Mouse (Mus musculus) hematopoietic stem cell, adult 5-6 weeks (primary cell): ENCODE data around the gene Ptprn2. TPM values are rescaled to one million over a fixed set of nuclear protein-coding genes. Genes with fewer than 3 reads are reported as not detected.
A peak's percentile ranks its signal among the peaks of the same experiment; 100 is the strongest.

Source experiments
- ATAC-seq, 2 experiments: fragments of 125-278 bp in 1 of 2; replicated peaks in 1 of 2; 2 replicates each; pipeline ENCODE4 v1.8.0; 2016 to 2017; ENCODE audit warnings: inconsistent platforms in 2 of 2, mild to moderate bottlenecking in 2 of 2, moderate number of reproducible peaks in 2 of 2, low read depth in 1 of 2, moderate TSS enrichment in 1 of 2; ENCODE audit not compliant: low FRiP score in 2 of 2, poor library complexity in 2 of 2, severe bottlenecking in 2 of 2, insufficient read depth in 1 of 2, low TSS enrichment in 1 of 2
- total RNA-seq: library from RNA; stranded (forward); fragments of 172-1452, 232-1000 nt; gene quantifications from 2 replicates; pipeline ENCODE4 v1.2.3, GENCODE M21; 2017

Ptprn2 gene
- total RNA-seq, 1 experiment from 2014 or later: not detected

- peak; percentile 62 to 72 for ATAC-seq
Measured at GRCm38 (mm10) chr12:117207421-117208120, 722.1 kb downstream of the Ptprn2 start.

GRCm38 (mm10) chr12:117210467-117210866 lies 724.9 kb downstream of the Ptprn2 start:
- ATAC-seq: no peak

DNA sequence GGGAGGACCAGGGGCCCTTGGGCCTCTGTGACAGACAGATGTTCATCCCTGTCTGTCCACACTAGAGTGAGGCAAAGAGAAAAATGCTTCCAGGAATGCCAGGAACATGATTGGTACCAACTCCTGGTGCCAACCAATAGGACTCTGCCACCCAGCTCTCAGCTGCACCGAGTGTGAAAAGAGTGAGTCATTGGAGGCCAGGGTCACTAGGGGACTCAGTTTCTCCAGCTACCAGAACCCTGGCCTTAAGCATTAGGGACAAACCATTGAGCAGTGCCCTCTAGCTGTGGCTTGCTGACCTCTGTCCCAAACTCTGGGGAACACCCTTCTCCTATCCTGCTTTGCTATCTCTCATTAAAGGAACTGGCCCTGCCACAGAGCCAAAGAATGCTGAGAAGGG lies 728.0 kb downstream of the Ptprn2 start:
- ATAC-seq: no peak

GRCm38 (mm10) chr12:117214272-117214671 lies 728.8 kb downstream of the Ptprn2 start:
- no peak for ATAC-seq

DNA sequence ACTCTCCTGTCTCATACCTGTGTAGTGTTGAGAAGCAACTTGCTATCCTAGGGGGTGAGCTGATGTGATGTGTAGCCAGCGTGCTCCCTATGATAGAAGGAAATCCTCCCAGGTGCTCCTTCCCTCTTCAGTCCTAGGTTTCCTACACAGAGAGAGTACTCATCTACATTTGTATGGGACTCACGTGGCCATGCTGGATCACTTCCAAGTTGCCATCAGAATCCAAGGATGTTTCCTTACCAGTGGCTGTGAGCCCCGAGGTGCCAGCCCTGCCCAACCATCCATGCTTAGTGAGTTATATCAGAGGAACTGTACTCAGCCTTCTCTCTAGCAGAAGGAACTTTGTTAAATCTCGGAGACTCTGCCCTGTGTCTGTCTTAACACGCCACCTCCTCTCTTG lies 729.4 kb downstream of the Ptprn2 start:
- ATAC-seq: no peak

- ATAC-seq: no peak
Measured at GRCm38 (mm10) chr12:117221909-117222308, 736.4 kb downstream of the Ptprn2 start.

GRCm38 (mm10) chr12:117224036-117224435 lies 738.5 kb downstream of the Ptprn2 start:
- ATAC-seq: no peak

GRCm38 (mm10) chr12:117227236-117227635 lies 741.7 kb downstream of the Ptprn2 start:
- ATAC-seq: no peak

DNA sequence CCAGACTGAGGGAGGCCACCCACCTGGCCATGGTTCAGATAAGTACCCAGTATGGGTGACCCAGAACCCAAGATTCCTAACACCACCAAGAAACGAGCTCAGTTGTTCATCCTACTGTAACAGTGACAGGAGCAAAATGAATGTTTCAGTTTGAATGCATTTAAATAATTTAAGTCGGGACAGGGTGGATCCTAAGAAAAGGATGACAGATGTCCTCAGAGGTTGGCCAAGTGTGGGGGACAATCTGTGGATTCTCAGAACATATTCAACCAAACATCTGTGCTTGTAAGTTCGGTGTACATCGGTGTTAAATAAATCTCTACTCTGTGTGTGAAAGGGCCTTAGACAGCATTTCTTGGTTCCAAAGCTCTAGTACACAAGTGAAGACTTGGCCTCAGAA lies 743.9 kb downstream of the Ptprn2 start:
- no peak for ATAC-seq

- ATAC-seq: no peak
Measured at GRCm38 (mm10) chr12:117230282-117230681, 744.8 kb downstream of the Ptprn2 start.

DNA sequence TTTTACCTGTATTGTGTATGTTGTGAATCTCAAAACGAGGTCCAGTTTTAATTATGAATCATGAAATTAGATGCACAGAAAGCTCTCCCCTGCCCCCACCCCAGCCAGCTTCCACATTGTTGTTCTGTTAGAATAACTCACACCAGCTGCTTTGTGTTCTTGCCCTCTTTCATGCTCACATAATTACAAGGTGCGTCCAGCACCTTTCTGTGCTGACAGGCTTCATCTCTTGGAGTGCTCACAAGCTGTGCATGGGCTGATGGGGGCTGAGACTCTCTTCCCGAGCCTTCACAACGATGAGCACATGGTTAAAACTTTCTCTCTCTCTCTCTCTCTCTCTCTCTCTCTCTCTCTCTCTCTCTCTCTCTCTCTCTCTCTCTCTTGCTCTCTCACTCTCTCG lies 746.3 kb downstream of the Ptprn2 start:
- no peak for ATAC-seq

DNA sequence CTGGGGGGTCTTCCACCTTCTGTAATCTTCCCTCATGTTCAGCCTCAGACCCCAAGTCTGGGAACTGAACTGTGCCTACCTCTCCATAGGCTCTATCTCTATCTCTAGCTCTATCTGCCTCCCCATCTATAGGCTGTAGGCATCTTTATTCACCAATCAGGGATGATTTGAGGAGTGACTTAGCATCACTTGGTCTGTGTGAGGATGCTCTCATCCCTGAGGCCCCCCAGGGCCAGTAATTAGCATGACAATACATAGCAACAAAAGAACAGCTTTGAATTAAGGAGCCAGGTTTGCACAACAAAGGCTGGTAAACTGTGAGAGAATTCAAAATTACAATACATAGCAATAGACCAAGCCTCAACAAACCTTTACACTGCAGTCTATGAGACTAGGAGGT lies 749.6 kb downstream of the Ptprn2 start:
- ATAC-seq: no peak

GRCm38 (mm10) chr12:117236020-117236734 lies 750.7 kb downstream of the Ptprn2 start:
- ATAC-seq: no peak

GRCm38 (mm10) chr12:117236981-117237380 lies 751.5 kb downstream of the Ptprn2 start:
- no peak for ATAC-seq

DNA sequence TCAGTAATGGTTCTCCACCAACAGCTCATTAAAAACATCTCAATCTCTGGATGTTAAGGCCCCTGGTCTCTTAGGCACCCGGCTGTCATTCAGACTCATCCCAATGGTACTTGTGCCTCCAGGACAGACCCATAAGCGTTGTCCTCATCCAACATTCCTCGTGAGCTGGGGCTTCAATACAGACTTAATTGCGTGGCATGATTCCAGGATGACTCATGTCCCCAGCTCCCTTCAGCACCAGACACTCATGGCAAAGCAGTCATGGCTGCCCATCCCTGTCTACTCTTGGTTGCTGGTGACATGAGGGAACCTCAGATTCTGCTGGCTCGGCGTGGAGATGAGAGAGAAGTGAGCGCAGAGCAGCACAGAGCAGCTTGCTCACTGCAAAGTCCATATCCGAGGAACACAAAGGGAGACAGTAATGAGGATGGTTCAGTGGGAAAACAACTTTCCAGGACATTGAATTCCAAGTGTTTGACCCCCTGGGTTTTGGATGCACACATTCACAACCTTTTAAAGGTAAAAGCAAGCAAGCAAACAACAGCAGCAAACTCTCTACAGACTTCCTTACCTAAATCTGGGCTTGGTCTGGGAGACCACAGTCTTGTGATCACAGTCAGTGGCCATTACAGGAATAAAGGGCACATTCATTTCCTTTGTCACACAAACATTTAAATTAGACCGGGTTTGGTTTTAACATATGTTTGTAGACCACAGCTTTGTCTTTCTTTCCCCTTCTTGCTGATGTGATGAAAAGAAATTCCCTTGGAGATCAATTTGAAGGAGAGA lies 754.6 kb downstream of the Ptprn2 start:
- no peak for ATAC-seq

DNA sequence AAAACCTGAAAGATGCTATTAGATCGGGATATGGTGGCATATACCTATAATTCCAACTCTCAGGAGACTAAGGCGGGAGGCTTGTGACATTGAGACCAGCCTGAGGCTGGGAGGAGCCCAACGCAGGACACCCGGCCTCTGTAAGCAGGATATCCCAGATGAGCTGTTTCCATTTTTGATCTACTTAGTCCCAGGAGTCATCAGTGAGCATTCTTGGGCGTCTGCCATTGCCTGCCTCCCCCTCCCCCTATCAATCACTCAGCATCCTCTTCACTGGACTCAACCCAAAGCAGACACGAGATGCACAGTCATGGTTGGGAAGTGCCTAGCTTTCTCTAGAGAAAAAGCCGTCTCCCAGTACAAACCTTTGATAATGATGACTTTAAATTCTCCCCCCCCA lies 756.7 kb downstream of the Ptprn2 start:
- ATAC-seq: no peak

GRCm38 (mm10) chr12:117245885-117246478 lies 760.5 kb downstream of the Ptprn2 start:
- ATAC-seq: no peak

- no peak for ATAC-seq
Measured at GRCm38 (mm10) chr12:117250465-117250864, 764.9 kb downstream of the Ptprn2 start.
